Mouse (Mus musculus): ENCODE measurements around the gene Epc2.

GRCm38 (mm10) chr2:49510832-49511231 is 59.5 kb downstream of the Epc2 start:
- TF ChIP-seq CTCF (IDR thresholded peaks at IDR 0.05; ENCODE audit: borderline replicate concordance, control insufficient read depth, extremely low read depth, insufficient read depth, low read length, poor library complexity), result no peak
- no peak for TF ChIP-seq POLR2A (IDR thresholded peaks at IDR 0.05; ENCODE audit: control insufficient read depth, extremely low read depth, insufficient read depth, low read length, poor library complexity)

Data from thymus, adult 2 months (tissue).